Mouse (Mus musculus) neural tube, embryonic 13.5 days (tissue): ENCODE results near the gene Agmat. TPM values are rescaled to one million over a fixed set of nuclear protein-coding genes. Genes with fewer than 3 reads are reported as not detected.

Experiments
- ATAC-seq: fragments of 200-750 bp; cut with Nextera tagmentation; 2 replicates; pipeline ENCODE4 v1.8.0; 2017; ENCODE audit warnings: low read depth, mild to moderate bottlenecking, moderate TSS enrichment, moderate library complexity
- H3K27ac ChIP-seq: fragments of 300-500 bp; sonication (generic); replicated peaks from 2 replicates; pipeline ENCODE4 v1.5.1; 2015; ENCODE audit warnings: moderate library complexity, mild to moderate bottlenecking, inconsistent platforms
- H3K27me3 ChIP-seq: fragments of 300-500 bp; sonication (generic); 2 replicates; pipeline ENCODE4 v1.6.1; 2015; ENCODE audit warnings: mild to moderate bottlenecking, inconsistent platforms
- H3K36me3 ChIP-seq: fragments of 300-500 bp; sonication (generic); 2 replicates; pipeline ENCODE4 v1.6.1; 2015; ENCODE audit warnings: mild to moderate bottlenecking, inconsistent platforms
- H3K4me1 ChIP-seq: fragments of 300-500 bp; sonication (generic); replicated peaks from 2 replicates; pipeline ENCODE4 v1.6.1; 2015; ENCODE audit warnings: inconsistent platforms
- H3K4me2 ChIP-seq: fragments of 300-500 bp; sonication (generic); 2 replicates; pipeline ENCODE4 v1.6.1; 2015; ENCODE audit warnings: inconsistent platforms, mild to moderate bottlenecking, moderate library complexity
- H3K4me3 ChIP-seq: fragments of 300-500 bp; sonication (generic); 2 replicates; pipeline ENCODE4 v1.5.1; 2015; ENCODE audit warnings: mild to moderate bottlenecking, inconsistent platforms
- H3K9ac ChIP-seq: fragments of 300-500 bp; sonication (generic); 2 replicates; pipeline ENCODE4 v1.6.1; 2015; ENCODE audit warnings: moderate library complexity, mild to moderate bottlenecking, inconsistent platforms
- H3K9me3 ChIP-seq: fragments of 300-500 bp; sonication (generic); 2 replicates; pipeline ENCODE4 v1.6.1; 2016; ENCODE audit warnings: inconsistent platforms
- WGBS: fragments of 180-500 bp; shearing (Covaris S2); methylation state at CpG from one replicate; pipeline ENCODE4 v1.1.7; 2015; 5-methylcytosine and 5-hydroxymethylcytosine counted together
- polyA plus RNA-seq: library from polyadenylated mRNA; unstranded; fragments of >200 nt; fragmentation: Nextera tagmentation; extraction: Ambion mirVana; gene quantifications from 2 replicates; pipeline ENCODE4 v1.2.1, GENCODE M21; 2015

Gene Agmat
- polyA plus RNA-seq, 1 experiment from 2014 or later = not detected

- 95% methylated on average over 4 of the region's 4 CpGs for WGBS
- no peak for ATAC-seq
- H3K9ac ChIP-seq = no peak overlapping the region
- H3K27ac ChIP-seq = no peak overlapping the region
- H3K27me3 ChIP-seq = no peaks in the 10 kb centered on the region
- no peak overlapping the region for H3K4me2 ChIP-seq
- no peaks in the 10 kb centered on the region for H3K9me3 ChIP-seq
- H3K4me1 ChIP-seq = no peaks in the 10 kb centered on the region
- H3K4me3 ChIP-seq = no peak overlapping the region
- peaks cover 64% of the 10 kb centered on the region for H3K36me3 ChIP-seq
Observed at GRCm38 (mm10) chr4:141804105-141804504, 57.6 kb downstream of the Agmat start.

DNA sequence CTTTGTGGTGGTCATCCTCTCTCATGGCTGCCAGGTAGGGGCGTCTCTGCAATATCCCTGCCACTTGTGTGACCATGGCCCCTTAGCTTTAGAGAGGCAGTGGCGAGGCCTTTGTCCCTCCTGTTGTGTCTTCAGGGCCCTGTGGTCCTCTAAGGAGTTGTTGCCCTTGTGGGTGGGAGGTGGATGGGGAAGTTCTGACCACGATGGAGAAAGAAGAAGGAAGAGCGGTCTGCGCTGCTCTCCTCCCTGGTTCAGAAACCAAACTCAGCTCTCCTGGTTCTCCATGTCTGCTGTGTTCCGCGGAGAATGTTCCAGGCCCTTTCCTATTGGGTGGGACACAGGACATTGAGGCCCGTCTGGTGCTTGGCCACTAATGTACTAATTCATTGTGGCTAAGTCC, 59.4 kb downstream of the Agmat start:
- Histone ChIP-seq H3K36me3 (peaks cover 79% of the 10 kb centered on the region), H3K4me1 (no peaks in the 10 kb centered on the region), H3K4me2 (no peak overlapping the region), H3K27ac (no peak overlapping the region), H3K9ac (no peak overlapping the region), H3K9me3 (no peaks in the 10 kb centered on the region), H3K4me3 (no peak overlapping the region), H3K27me3 (no peaks in the 10 kb centered on the region)
- 97% methylated on average over 8 of the region's 8 CpGs for WGBS
- ATAC-seq = no peak

Other genes with a start within 250 kb of the Agmat start
- 13.8 and 19.5 TPM in 2 replicates for gene Spen, start 208.1 kb upstream of the Agmat start, polyA plus RNA-seq
- gene Fblim1, start 140.6 kb upstream of the Agmat start, polyA plus RNA-seq = 32.1 and 36.6 TPM in 2 replicates
- gene Tmem82, start 128.0 kb upstream of the Agmat start, polyA plus RNA-seq = 0.31 TPM in 1 of 2 replicates, not detected in the other
- 0.11 TPM in 1 of 2 replicates, not detected in the other for gene Slc25a34, start 122.9 kb upstream of the Agmat start, polyA plus RNA-seq
- 6.6 and 7.6 TPM in 2 replicates for gene Plekhm2, start 81.8 kb upstream of the Agmat start, polyA plus RNA-seq
- gene Rsc1a1, start 61.1 kb upstream of the Agmat start, polyA plus RNA-seq = not detected in 2 replicates
- 15.4 and 17.9 TPM in 2 replicates for gene Ddi2, start 23.3 kb upstream of the Agmat start, polyA plus RNA-seq
- gene Dnajc16, start 44.3 kb downstream of the Agmat start, polyA plus RNA-seq = 6.0 and 6.6 TPM in 2 replicates
- gene Casp9, start 46.9 kb downstream of the Agmat start, polyA plus RNA-seq = 19.8 and 22.9 TPM in 2 replicates
- gene Cela2a, start 79.5 kb downstream of the Agmat start, polyA plus RNA-seq = not detected in 2 replicates
- gene Ctrc, start 99.7 kb downstream of the Agmat start, polyA plus RNA-seq = not detected in 2 replicates
- 65.7 and 67.1 TPM in 2 replicates for gene Efhd2, start 128.2 kb downstream of the Agmat start, polyA plus RNA-seq